Mouse (Mus musculus) olfactory bulb, adult 2 months (tissue): ENCODE results near the gene Cep170b.

Experiments used
- CTCF ChIP-seq: fragments of 200-500 bp; IDR thresholded peaks from 2 replicates; pipeline ENCODE4 v1.5.1; 2012; ENCODE audit warnings: low read depth, mild to moderate bottlenecking, low read length, moderate library complexity; ENCODE audit not compliant: insufficient read depth
- POLR2A ChIP-seq: fragments of 200-500 bp; IDR thresholded peaks from 2 replicates; pipeline ENCODE4 v1.6.1; 2012; ENCODE audit warnings: mild to moderate bottlenecking, low read depth, low read length, moderate library complexity; ENCODE audit not compliant: insufficient read depth

DNA sequence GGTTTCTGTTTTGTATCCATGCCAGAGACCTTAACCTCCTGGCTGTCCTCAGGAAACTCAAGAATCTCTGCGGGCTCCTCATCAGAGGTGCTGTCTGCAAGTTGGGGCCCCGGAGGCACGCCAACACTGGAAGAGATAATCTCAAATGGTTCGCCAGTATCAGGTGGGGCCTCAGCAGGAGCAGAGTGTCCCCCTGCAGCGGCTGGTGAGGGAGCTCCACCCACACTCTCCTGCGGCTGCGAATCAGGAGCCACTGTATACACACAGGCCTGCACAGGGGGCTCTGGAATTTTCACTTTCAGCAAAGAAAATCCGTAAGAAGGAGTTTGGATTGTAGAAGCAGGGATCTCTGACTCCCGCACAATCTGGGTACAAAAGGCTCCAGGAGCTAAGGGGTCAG lies 53.1 kb downstream of the Cep170b start:
- no peak for TF ChIP-seq CTCF
- no peak for TF ChIP-seq POLR2A
